Mouse (Mus musculus): Measurements from ENCODE around the gene Mllt3.
A peak's percentile ranks its signal among the peaks of the same experiment; 100 is the strongest.
"Not testable (repeated sequence)": the region's sequence is repeated elsewhere in the genome, so short reads cannot be mapped to it uniquely, and the experiment has no call there.

Mllt3 gene

DNA sequence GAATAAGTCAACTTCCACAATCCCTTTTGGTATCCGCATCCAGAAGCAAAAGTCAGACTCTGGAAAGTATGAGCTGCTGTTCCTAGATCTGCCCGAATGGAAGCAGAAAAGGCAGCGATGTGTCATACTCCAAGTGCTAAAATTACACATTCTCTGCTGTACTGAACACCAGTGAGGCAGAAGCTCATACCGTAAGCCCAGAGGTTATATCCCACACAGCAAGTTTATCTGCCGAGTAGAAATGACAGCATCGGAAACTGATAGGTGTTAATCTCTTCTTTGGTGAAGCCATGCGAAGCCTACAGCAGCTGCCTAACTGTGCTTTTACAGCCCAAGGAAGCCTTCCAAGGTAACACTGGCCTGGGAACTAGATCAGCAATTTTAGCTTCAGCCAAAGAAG lies 17.9 kb downstream of the Mllt3 start:
- DNase-seq (ENCODE audit: extremely low read depth, insufficient read length, low spot score), result no peak

DNA sequence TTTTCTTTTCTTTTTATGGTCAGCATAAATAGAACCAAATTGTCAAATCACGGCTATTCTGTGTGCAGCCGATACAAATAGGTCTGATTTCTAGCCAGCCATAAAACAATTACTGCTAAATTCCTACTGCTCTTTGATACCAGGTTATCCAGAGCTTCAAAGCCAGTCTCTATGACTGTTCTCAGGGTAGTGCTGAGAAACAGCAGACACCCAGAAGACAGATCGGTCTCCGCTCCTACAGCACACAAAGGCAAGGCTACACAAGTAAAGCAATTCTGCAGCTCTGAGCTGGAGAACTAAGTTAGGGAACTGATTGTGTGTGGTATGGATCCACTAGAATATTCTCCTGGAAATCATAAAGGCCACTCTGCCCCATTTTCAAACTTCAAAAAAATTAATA lies 20.4 kb downstream of the Mllt3 start:
- no peak for DNase-seq (ENCODE audit: extremely low read depth, insufficient read length, low spot score)

DNA sequence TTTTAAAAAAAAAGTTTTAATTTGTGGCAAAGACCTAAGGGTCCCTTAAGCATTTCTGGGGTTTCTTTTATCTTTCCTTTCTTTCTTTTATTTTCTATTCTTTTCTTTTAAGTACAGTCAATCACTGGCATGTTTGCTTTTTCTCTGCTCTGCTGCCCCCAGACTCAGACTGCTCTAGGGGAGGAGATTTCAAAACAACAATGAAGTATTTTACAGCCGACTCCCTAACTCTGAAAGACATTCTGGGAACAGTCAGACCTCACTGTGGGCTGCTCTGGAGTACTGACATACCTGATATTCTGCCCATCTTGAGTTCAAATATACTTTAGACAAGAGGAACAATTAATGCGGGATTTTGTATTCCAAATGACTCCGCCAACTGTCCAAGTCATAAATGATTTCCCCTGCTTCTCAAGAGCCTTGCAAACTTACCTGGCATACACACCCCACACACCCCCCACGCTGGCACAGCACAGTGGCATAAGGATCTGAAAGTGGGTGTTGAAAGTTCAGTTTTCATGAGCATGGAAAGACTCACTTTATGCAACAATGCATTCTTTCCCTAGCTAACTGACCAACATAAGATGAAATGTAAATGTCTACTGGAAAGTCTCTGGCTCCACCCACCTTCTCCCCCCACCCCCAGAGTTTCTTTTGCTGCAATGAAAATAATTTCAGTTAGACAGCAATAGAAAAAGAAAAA lies 21.1 kb downstream of the Mllt3 start:
- no peak for DNase-seq (ENCODE audit: extremely low read depth, insufficient read length, low spot score)

DNA sequence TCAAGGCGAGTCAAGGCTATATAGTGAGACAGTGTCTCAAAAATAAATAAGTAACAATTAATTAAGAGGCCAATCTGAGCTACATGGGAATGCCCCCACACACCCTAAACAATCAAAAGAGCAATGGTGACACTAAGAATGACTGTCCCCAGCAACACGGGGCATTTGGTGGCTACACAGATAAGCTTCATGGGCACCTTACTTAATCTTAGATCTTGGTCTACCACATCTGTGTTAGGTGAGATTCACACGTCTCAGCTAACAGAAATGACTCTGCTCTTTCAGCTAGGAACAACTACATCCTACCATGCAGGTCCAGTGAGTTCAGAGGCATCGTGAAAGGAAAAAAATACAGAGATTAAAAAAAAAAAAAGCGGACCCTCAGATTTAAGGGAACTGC lies 22.7 kb downstream of the Mllt3 start:
- DNase-seq (ENCODE audit: extremely low read depth, insufficient read length, low spot score), result no peak

DNA sequence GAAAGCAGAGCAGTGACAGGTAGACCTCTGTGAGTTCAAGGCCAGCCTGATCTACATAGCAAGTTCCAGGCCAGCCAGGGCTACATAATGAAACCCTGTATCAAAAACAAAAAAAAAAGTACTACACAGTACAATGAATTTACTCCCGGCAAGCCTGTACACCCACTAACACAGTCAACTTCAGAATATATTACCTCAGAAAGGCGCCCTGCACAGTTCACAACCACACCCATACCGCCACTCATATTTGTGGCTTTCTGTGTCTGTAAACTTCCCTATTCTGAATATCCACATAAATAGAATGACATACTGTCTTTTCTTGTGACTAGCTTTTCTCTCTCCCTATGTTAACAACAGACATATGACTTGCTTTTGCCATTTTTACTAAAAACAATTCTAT lies 27.4 kb downstream of the Mllt3 start:
- no peak for DNase-seq (ENCODE audit: extremely low read depth, insufficient read length, low spot score)

DNA sequence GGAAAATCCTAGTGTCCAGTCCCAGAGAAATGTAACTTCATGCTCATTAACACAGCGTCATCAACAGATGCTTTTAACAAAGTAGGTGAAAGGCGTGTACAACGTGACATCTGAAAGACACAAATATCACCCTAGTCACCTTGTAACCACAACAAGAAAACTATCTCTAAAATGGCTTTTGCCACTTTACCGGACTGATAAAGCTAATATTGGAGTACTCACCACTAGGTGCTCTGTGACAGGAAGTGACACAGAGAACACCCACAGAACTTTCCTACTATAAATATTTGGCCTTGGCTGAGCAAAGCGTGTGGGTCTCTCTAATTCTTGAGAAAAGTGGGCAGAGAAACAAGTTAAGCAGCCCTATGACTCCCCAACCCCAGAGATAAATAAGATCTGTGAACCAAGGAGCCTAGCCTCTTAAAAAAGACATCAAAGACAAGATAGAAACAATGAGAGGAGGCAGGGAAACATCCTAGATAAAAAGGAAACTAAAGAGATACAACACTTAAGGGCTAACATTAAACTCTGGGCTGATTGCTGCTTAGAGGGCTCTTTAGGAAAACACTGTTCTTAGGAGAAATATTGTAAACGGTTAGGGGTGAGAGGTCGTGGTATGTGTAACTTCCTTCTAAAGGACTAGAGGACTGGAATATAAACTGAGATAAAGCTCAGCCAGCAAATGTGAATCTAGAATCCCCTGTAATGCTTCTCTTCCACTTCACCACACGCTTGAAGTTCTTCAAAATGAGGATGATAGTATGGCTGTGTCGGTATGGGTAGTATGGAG lies 29.8 kb downstream of the Mllt3 start:
- DNase-seq (ENCODE audit: extremely low read depth, insufficient read length, low spot score), result no peak

DNA sequence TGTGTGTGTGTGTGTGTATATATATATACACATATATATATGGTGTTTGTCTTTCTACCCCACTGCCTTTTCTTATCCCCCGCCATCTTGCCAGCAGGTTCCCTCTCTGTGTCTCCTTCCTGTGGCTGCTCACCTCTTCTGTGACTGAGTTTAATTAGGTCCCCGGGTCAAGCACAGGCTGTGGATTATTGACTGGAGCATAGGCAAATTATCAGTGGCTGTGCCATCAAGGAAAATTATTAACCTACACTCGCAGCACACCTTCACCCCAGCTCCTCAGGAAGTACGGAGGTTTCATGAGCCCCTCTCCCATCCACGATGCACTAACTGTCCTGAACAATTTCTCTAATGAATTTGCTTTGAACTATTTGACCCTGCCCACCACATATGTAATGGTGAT lies 41.5 kb downstream of the Mllt3 start:
- no peak for DNase-seq (ENCODE audit: extremely low read depth, insufficient read length, low spot score)

DNA sequence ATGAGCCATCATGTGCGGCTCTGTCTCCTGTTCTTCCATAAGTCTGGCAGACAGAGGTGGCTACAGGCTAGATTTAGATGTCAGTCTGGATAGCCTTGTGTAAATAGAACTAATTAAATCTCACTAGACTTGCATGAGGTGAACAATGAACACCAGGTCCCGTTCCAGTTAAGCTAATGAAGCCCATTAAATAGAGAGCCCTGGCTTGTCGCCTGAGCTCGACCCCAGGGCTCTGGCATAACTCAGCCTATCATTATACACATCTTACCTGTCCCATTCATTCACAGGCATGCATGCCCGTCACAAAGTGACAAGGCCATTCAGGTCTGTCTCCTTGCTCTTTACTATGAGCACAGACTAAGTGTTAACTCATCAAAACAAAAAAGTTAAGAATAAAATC lies 42.2 kb downstream of the Mllt3 start:
- no peak for DNase-seq (ENCODE audit: extremely low read depth, insufficient read length, low spot score)

DNA sequence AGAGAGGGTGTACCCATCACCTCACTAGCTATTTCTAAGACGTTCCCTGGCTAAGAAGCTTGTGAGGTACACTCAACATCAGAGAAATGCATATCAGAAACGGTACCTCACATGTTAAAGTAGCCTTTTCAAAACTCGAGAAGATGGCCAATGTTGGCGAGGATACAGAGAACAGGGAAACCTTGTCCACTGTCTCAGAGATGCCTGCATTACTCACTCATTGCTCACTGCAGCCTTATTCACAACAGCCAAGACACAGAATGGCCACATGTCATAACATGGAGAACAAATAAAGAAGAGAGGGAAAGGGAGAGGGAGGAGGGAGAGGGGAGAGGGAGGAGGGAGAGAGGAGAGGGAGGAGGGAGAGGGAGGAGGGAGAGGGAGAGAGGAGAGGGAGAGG lies 47.9 kb downstream of the Mllt3 start:
- peak; percentile 78 for DNase-seq (ENCODE audit: extremely low read depth, insufficient read length, low spot score)

DNA sequence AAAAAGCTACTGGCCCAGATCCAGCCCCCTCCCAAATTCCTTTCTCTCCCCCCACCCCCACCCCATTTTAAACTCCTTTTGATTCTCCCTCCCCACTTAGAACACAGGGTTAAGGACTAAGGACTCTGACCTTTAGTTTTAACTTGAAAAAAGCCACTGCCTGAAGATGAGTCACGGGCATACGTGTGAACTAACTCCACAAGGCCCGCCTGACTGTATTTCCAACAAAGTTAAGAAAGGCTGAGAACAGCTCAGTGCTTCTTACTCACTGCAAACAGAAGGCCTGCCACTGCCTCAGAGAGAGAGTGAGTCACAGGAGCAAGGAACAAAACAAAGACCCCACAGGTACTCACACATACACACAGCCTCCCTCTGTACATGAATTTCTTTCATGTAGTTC lies 48.6 kb downstream of the Mllt3 start:
- peak; percentile 68 for DNase-seq (ENCODE audit: extremely low read depth, insufficient read length, low spot score)

DNA sequence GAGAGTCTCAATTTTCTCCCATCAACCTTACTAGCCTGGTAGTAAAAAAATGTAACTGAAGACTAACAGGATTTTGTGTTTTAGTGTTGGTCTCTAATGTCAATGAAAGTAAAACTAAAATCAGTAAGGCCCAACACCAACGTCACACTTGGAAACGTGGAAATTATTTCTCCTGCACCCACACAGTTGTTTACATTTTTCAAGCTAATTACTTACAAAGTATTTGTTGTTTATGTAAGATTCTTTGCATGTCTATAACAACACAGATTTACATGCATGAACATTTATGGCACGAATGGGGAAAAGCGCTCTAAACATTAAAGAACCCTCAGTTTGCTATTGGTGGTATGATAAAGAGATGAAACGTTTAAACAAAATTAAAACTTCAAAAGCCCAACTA lies 49.1 kb downstream of the Mllt3 start:
- DNase-seq (ENCODE audit: extremely low read depth, insufficient read length, low spot score), result no peak

DNA sequence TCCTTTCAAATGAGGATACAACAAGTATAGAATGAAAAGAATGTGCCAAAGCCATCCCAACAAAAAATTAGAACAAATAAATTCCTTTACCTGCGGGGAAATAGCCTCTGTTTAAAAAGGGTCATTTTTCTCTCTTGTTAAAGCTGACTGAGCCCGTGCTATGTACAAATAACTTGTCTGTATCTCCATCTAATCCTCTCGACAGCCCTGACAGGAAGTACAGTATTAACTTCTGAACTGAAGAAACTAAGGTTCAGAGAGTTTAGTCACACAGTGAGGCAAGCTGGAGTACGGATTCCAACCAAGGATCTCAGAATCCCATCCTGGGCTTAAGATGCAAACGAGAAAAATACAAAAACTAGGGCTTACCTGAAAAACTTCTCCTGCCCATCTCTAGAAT lies 50.6 kb downstream of the Mllt3 start:
- DNase-seq (ENCODE audit: extremely low read depth, insufficient read length, low spot score), result no peak

DNA sequence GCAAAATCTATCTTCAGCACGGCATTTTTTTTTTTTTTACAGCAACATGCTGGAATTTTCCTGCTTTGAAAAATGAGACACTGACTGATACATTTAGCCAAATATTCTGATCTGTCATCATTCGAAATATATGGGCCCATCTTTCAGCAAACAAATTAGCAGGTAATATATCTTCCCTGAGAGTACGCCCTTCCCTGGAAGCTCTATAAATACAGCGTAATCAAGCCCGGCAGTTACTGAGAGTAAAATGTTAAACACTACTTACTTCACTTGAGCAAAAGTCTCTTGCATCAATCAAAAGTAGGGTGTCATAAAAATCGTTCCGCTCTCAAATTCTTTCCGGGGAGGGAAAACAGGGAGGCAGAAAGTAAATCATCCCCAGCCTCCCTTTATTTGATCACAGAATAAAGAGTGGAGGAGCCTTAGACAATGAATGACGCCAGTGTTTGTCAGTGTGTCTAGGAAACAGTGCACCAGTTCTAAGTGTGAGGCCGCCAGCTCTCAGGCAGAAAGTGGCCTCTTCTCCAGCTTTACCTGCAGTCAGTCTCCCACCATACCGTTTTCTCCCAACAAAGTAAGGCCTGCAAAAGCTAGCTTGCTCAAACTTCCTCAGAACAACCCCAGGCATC lies 55.2 kb downstream of the Mllt3 start:
- DNase-seq (ENCODE audit: extremely low read depth, insufficient read length, low spot score), result no peak

DNA sequence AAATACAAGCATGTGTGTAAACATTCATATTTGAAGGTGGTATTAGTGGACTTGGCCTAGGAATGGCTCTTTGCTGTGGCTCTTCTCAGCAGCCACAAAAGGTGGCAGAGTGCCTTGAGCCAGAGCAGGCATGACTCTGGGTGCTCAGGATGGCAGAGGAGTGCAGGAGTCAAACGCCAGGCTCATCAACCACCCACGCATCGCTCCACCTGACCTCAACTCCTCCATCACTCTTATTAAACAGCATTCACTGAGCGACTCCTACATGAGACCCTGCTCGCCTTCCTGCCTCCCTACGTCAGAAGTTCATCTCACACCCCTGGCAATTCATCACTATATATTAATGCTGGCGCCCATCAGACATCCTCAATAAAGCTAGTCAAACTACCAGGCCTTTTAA lies 67.3 kb downstream of the Mllt3 start:
- no peak for DNase-seq (ENCODE audit: extremely low read depth, insufficient read length, low spot score)

DNA sequence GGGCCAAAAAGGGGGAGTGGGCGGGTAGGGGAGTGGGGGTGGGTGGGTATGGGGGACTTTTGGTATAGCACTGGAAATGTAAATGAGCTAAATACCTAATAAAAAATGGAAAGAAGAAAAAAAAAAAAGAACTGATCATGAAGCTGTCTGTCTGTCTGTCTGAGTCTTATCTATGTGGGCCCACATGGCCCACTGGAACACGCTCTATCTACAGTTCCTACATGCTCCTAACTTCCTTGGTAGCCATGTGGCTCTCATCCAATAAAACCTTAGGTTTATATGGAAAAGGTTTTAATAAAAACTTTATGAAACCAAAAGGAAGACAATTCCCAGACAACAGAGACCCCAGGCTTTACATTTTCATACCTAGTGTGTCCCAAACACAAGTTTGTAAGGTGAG lies 68.3 kb downstream of the Mllt3 start:
- not testable (repeated sequence) for DNase-seq (ENCODE audit: extremely low read depth, insufficient read length, low spot score)

DNA sequence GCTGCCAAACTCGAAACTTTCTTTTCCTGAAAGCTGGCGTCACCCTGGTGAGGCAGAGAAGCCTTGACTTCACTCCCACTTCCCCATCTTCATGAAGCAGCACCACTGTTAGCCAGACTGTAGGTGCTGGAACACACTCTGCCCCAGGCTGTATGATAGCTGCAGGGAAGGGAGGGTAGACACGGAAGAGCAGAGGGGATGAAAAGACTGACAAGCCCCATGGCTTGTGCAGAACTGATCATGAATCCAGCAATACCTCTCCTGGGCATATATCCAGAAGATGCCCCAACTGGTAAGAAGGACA lies 69.4 kb downstream of the Mllt3 start:
- no peak for DNase-seq (ENCODE audit: extremely low read depth, insufficient read length, low spot score)

DNA sequence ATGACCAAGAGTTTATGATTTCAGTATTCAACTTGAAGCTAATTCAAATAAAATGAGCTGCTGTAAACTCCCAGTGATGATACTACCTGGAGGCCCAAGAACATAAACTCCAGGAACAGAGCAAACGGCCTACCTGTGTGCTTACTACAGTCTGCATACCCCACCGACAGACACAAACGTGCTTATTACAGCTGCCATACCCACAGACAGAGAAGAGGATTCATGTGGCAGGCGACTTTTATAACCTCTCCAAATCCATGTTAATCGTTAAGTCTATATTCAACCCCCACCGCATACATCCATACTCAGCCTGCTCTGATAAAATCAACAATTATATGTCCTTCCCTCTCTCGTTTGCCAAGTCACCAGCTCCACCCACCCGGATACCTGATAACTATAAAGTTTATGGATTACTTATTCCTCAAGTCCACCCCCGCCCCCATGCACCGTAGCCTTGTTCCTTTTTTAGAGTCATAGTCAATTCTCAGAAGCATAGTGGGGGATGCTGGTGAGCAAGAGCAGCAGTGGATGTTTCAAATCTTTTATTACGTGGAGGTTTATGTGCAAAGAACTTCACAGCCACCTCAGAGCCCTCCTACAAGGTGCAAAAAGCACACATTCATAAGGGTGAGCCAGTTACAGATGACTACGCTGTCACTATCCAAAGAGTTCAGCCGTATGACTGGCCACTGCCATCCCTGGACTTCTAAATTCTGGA lies 70.0 kb downstream of the Mllt3 start:
- no peak for DNase-seq (ENCODE audit: extremely low read depth, insufficient read length, low spot score)

DNA sequence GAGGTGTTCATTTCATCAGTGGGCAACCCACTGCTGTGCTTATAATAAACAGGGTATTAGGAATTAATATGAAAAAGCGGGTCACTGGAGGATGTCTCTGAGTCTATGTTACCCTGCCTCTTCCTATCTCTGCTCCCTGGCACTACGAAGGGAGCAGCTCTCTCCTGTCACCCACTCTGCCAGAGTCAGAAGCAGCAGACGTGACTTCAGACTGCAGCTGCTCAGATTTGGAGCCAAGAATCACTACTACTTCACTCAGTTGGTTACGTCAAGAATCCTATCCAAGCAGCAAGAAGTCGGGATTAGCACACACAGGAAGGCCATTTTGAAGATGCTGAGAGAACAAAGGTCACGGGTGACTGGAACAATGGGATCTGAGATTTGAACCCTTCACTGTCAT lies 71.3 kb downstream of the Mllt3 start:
- no peak for DNase-seq (ENCODE audit: extremely low read depth, insufficient read length, low spot score)

DNA sequence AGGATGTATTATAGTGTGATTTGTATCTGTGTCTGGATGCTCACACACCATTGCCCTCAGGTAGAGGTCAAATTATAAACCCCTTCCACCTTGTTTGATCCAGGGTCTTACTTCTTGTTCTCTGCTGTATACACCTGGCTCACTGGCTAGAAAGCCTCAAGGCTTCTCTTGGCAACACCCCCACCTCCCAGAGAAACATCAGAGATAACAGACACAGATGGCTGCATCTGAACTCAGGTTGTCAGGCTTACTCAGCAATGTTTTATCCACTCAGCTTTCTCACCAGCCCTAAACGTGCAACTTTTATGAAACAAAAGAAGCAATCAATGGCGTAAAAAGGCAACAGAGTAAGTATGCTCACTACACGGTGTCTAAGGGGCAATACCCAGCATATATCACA lies 75.3 kb downstream of the Mllt3 start:
- no peak for DNase-seq (ENCODE audit: extremely low read depth, insufficient read length, low spot score)

DNA sequence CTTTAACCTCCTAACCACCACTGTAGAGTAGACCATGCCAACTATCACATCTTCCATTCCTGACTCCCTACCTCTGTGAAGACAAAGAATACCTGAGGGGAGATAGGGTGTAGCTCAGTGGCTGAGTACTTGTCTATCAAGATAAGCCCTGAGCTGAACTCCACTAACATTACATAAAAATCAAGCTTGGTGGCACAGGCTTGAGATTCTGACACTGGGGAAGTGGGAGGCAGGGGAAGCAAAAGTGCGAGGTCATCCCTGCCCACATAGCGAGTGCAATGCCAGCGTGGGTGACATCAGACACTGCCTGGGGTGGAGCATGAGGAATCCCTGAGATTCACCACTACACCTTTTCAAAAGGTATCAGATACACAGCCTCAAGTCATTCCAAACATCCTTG lies 76.0 kb downstream of the Mllt3 start:
- no peak for DNase-seq (ENCODE audit: extremely low read depth, insufficient read length, low spot score)

DNA sequence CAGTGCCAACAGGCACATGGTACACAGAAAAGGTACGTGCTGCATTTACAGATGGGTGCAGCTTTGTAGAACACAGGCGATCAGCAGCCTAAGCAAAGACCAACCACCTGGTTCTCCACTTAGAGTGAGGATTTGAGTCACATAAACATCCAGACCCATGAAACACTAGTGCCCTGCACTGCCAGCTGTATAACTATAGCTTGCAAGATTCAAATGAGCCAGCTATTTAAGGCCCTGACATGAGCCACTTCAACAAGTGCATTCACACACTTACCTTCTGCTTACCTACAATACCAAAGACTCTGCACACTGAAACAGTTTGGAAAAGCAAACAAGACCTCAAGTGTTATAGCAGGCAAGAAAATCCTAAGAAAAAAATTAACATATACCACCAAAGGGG lies 78.0 kb downstream of the Mllt3 start:
- DNase-seq (ENCODE audit: extremely low read depth, insufficient read length, low spot score), result no peak

Data from 3134 (cell line).